Mouse (Mus musculus) testis, postnatal 14 days (tissue): ENCODE results near the gene 4933428G20Rik.

Source experiments
- DNase-seq: peaks from one replicate; pipeline ENCODE4 v3.0.0; 2021; ENCODE audit warnings: low spot score

Gene 4933428G20Rik

GRCm38 (mm10) chr11:97505784-97506183, 5.6 kb upstream of the 4933428G20Rik start:
- no peak for DNase-seq

- DNase-seq, result no peak
Observed at GRCm38 (mm10) chr11:97502846-97503245, 2.7 kb upstream of the 4933428G20Rik start.

GRCm38 (mm10) chr11:97502383-97502782, 2.2 kb upstream of the 4933428G20Rik start:
- DNase-seq, result no peak

GRCm38 (mm10) chr11:97500720-97501448, 744 bp upstream of the 4933428G20Rik start:
- no peak for DNase-seq

- no peak for DNase-seq
Observed at GRCm38 (mm10) chr11:97497543-97497942, 2.6 kb downstream of the 4933428G20Rik start.

DNA sequence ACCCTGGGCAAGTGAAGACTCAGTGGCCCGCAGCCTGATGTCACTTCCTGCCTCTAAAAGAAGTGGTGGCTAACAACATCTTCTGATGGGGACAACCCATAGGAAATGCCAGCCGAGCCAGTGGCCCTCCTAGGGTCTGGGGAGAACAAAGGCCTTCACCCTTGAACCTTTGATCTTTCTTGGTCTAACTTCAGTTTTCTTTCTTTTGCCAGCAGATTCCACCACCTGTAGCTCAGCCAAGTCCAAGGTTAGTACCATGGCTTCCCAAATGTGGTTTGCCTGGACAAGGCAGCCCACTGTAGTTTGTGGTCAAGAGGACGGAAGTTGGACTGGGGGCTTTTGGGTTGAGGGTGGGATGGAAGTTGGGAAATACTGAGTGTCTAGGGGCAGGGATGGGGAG, 7.3 kb downstream of the 4933428G20Rik start:
- no peak for DNase-seq

DNA sequence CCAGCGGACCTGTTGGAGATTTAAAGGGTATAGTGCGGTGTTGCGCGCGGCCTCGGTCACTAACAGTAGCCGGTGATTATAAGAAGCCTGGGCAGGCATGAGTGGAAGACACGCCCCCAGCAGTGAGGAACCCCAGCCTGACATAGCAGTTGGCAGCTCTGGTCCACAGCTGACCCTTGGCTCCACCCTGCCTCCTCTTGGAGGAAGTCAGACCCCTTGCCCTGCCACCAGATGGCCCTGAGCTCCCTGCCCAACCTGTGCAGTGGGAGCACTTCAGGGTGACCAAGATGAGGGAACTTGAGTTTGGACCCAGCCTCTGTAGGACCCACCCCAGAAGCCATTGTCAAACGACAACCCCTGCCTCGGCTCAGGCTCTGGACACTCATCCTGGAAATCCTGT, 8.5 kb downstream of the 4933428G20Rik start:
- DNase-seq, result no peak

- DNase-seq, result peak; percentile 73
Observed at GRCm38 (mm10) chr11:97489589-97490324, 10.4 kb downstream of the 4933428G20Rik start.

GRCm38 (mm10) chr11:97487656-97488055, 12.5 kb downstream of the 4933428G20Rik start:
- DNase-seq, result no peak

GRCm38 (mm10) chr11:97485661-97486060, 14.5 kb downstream of the 4933428G20Rik start:
- DNase-seq, result peak; percentile 63

DNA sequence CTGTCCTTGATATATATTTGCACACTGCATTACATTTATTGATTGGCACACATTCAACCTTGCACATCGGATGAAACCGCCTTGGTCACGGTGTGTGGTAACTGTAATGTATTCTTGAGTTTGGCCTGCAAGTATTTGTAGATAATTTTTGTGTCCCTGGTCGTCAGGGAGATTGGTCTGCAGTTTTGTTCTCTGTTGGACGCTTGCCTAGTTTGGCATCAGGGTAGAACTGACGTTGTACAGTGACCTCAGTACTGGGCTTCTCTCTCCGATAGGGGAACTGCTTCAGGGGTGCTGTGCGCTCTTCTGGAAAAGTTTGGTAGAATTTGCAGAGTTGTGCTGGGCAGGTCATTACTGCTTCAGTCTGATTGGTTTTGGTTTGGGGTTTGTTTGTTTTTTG, 20.3 kb downstream of the 4933428G20Rik start:
- no peak for DNase-seq

- no peak for DNase-seq
Observed at GRCm38 (mm10) chr11:97479085-97479484, 21.1 kb downstream of the 4933428G20Rik start.

DNA sequence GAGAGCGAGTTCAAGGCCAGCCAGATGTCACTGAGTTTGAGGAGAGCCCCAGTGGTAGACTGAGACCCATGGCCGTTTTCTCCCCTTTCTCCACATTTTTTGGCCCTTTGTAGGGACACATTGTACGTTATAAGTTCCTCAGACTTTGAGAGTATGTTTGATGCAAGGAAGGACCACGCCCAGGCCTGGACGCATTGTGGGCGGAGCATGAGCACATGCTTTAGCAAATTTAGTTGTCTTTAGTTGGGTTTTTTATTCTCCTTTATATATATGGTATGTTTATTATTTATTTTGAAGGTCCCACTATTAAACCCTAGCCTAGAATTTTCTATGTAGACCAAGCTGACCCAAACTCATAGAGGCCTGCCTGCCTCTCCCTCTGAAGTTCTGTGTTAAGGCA, 21.8 kb downstream of the 4933428G20Rik start:
- no peak for DNase-seq

DNA sequence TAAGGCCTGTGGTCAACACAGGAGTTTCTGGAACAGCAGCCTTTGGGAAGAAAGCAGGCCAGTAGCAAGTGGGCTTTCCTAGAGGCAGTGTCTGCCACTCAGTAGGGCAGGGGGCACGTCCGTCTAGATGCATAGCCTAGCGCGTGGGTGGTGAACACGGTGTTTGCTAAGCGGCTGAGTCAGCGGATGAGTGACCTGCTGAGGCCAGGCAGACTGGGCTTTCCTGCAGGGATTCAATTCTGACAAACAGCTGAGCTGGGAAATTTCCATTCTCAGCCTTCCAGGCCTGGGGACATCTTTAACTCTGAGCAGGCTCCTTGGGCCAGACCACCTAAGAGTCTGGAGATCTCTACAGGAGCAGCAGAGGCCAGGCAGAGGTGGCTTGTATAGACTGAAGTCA, 22.7 kb downstream of the 4933428G20Rik start:
- no peak for DNase-seq

DNA sequence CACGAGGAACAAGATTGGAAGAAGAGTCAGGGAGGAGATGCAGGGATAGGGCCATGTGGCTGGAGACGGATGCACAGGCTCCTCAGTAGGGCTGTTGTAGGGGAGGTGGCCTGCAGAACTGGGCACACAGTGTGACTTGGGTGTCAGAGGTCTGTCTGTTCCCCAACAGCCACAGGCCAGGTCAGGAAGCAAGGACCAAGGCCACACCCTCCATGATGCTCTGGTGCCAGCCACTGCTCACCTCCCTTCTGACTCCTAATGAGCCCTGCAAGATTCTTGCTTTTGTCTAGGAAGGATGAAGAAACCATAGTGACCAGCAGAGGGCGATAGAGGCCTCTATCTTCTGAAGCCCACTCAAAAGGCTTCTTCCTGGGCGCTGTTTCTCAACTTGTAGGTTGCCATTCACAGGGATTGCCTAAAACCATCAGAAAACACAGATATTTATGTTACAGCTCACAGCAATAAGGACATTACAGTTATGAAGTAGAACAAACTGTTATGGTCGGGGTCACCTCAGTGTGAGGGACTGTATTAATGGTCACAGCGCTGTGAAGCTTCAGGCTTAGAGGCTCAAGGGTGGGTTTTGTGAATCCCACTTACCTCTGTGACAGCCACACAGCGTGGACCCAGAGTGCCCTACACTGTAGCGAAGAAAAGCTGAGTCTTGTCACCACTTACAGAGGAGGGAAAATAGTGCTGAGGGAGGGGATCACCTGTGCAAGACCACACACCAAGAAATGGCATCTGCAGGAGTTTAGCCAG, 23.6 kb downstream of the 4933428G20Rik start:
- DNase-seq, result no peak

DNA sequence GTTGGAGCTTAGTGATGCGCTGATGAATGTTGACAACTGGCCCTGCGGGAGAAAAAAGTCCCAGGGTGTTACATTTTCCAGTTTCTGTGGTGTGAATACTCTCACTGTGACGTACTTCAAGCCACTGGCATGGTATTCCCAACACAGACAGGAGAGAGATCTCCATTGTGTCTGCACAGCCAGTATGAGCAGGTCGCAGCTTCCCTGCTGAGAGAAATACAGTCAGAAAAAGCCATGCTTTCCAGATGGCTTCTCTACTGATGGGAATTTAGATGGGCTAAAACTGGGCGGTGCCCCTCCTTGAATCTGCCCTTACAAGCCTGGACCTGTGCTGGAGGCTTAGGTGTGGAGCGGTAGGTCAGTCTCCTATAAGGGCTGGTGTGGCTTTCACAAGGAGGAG, 28.9 kb downstream of the 4933428G20Rik start:
- no peak for DNase-seq

DNA sequence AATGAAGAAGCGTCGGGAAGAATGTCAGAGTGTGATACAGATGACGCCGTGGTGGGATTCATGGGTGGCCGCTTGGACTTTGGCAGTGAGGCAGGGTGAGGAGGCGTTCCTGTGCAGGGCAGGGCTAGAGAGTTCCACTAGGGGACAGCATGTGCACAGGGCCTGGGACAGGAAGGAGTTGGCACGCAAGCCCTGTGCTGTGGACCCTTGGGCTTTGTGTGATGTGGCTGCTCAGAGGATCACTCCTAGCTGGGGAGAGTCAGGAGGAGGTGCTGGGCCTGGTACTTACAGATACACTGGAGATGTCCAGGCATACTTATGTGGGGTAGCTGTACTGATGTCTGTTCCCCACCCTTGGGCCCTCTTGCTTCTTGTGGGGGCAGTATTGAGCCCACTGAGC, 30.3 kb downstream of the 4933428G20Rik start:
- DNase-seq, result no peak

- peak; percentile 60 for DNase-seq
Observed at GRCm38 (mm10) chr11:97468639-97469287, 31.4 kb downstream of the 4933428G20Rik start.

DNA sequence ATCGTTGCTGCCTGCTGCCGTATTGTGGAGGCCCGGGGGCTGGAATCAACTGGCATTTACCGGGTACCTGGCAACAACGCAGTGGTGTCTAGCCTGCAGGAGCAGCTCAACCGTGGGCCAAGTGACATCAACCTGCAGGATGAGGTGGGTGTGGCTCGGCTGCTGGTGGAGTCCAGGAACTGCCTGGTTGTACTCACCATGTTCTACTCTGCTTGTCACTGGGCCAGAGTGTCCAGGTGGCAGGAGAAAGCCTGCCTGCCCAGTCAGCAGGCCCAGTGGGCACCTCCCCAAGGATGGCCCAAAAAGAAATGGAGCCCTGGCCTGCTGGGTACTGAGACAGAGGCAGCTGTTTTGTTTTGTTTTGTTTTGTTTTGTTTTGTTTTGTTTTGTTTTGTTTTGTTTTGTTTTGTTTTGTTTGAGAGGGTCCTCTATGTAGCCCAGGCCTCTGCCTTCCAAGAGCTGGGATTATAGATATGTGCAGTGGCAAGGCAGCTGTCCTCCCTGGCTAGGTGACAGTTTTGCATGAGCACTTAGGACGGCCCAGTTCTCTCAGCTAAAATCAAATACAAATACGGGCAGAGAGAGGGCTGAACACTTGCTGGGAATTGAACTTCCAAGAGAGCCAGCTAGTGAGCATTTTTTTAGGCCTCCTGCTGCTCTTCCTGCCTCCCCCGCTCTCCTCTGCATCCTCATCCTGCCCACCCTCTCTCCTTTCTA, 33.5 kb downstream of the 4933428G20Rik start:
- no peak for DNase-seq

DNA sequence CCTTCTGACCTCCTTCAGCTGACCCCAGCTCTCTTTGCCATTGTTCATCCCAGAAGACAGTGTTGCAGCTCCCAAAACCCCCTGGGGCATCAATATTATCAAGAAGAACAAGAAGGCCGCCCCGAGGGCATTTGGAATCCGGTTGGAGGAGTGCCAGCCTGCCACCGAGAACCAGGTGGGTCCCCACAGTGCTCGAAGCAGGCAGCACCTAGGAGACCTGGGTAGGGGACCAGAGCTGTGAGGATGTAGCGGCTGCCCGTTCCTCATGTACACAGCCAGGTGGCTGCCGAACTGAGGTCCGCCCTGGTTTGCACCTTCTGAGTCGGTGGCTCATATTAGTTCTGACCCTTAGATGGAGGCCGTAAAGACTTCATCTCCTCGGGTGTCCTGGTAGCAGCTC, 34.2 kb downstream of the 4933428G20Rik start:
- no peak for DNase-seq

GRCm38 (mm10) chr11:97463991-97464390, 36.1 kb downstream of the 4933428G20Rik start:
- DNase-seq, result no peak

- DNase-seq, result no peak
Observed at GRCm38 (mm10) chr11:97463166-97463565, 37.0 kb downstream of the 4933428G20Rik start.
